Mouse (Mus musculus): ENCODE measurements around the gene Ano10. TPM values are rescaled to one million over a fixed set of nuclear protein-coding genes. Genes with fewer than 3 reads are reported as not detected.

The Ano10 gene
- polyA plus RNA-seq, 1 experiment, result not detected

GRCm38 (mm10) chr9:122208311-122208710, 85.9 kb downstream of the Ano10 start:
- H3K4me1 ChIP-seq (ENCODE audit: control insufficient read depth, insufficient read depth, low read length), result peaks cover 13% of the 10 kb centered on the region
- TF ChIP-seq POLR2A (IDR thresholded peaks at IDR 0.05; ENCODE audit: insufficient read depth, low read depth, low read length) (no peak), CTCF (IDR thresholded peaks at IDR 0.05; ENCODE audit: insufficient read depth, low read depth, low read length) (no peak)
- no peak overlapping the region for H3K27ac ChIP-seq (ENCODE audit: insufficient read depth, low read depth, low read length)
- no peak overlapping the region for H3K4me3 ChIP-seq (ENCODE audit: insufficient read depth, low read depth, low read length)
- 37% methylated on average over 4 of the region's 4 CpGs for WGBS

- WGBS, result 66% methylated on average over 11 of the region's 11 CpGs
- Histone ChIP-seq H3K4me3 (ENCODE audit: insufficient read depth, low read depth, low read length) (no peak overlapping the region), H3K27ac (ENCODE audit: insufficient read depth, low read depth, low read length) (no peak overlapping the region), H3K4me1 (ENCODE audit: control insufficient read depth, insufficient read depth, low read length) (peaks cover 13% of the 10 kb centered on the region)
- TF ChIP-seq POLR2A (IDR thresholded peaks at IDR 0.05; ENCODE audit: insufficient read depth, low read depth, low read length), result no peak
- TF ChIP-seq CTCF (IDR thresholded peaks at IDR 0.05; ENCODE audit: insufficient read depth, low read depth, low read length), result no peak
These were observed 88.6 kb downstream of the Ano10 start for GRCm38 (mm10) chr9:122205543-122206200.

- TF ChIP-seq POLR2A (IDR thresholded peaks at IDR 0.05; ENCODE audit: insufficient read depth, low read depth, low read length), result no peak
- no peak for TF ChIP-seq CTCF (IDR thresholded peaks at IDR 0.05; ENCODE audit: insufficient read depth, low read depth, low read length)
- peaks cover 20% of the 10 kb centered on the region for H3K4me1 ChIP-seq (ENCODE audit: control insufficient read depth, insufficient read depth, low read length)
- no peak overlapping the region for H3K4me3 ChIP-seq (ENCODE audit: insufficient read depth, low read depth, low read length)
- H3K27ac ChIP-seq (ENCODE audit: insufficient read depth, low read depth, low read length), result no peak overlapping the region
- 87% methylated on average over 7 of the region's 7 CpGs for WGBS
These were observed 89.7 kb downstream of the Ano10 start for GRCm38 (mm10) chr9:122204508-122204907.

GRCm38 (mm10) chr9:122199253-122199652, 95.0 kb downstream of the Ano10 start:
- Histone ChIP-seq H3K27ac (ENCODE audit: insufficient read depth, low read depth, low read length) (no peak overlapping the region), H3K4me3 (ENCODE audit: insufficient read depth, low read depth, low read length) (no peak overlapping the region), H3K4me1 (ENCODE audit: control insufficient read depth, insufficient read depth, low read length) (peaks cover 20% of the 10 kb centered on the region)
- no peak for TF ChIP-seq POLR2A (IDR thresholded peaks at IDR 0.05; ENCODE audit: insufficient read depth, low read depth, low read length)
- TF ChIP-seq CTCF (IDR thresholded peaks at IDR 0.05; ENCODE audit: insufficient read depth, low read depth, low read length), result peak; percentile 37; the same call in 1 of the 2 replicates
- 61% methylated on average over 6 of the region's 6 CpGs for WGBS

- Histone ChIP-seq H3K4me1 (ENCODE audit: control insufficient read depth, insufficient read depth, low read length) (peaks cover 19% of the 10 kb centered on the region), H3K27ac (ENCODE audit: insufficient read depth, low read depth, low read length) (no peak overlapping the region), H3K4me3 (ENCODE audit: insufficient read depth, low read depth, low read length) (no peak overlapping the region)
- 90% methylated on average over 3 of the region's 3 CpGs for WGBS
- no peak for TF ChIP-seq POLR2A (IDR thresholded peaks at IDR 0.05; ENCODE audit: insufficient read depth, low read depth, low read length)
- no peak for TF ChIP-seq CTCF (IDR thresholded peaks at IDR 0.05; ENCODE audit: insufficient read depth, low read depth, low read length)
These were observed 95.6 kb downstream of the Ano10 start for GRCm38 (mm10) chr9:122198621-122199020.

GRCm38 (mm10) chr9:122197021-122197420, 97.2 kb downstream of the Ano10 start:
- H3K27ac ChIP-seq (ENCODE audit: insufficient read depth, low read depth, low read length), result no peak overlapping the region
- H3K4me1 ChIP-seq (ENCODE audit: control insufficient read depth, insufficient read depth, low read length), result peaks cover 16% of the 10 kb centered on the region
- H3K4me3 ChIP-seq (ENCODE audit: insufficient read depth, low read depth, low read length), result no peak overlapping the region
- WGBS, result 82% methylated on average over 5 of the region's 5 CpGs
- TF ChIP-seq POLR2A (IDR thresholded peaks at IDR 0.05; ENCODE audit: insufficient read depth, low read depth, low read length), result no peak
- TF ChIP-seq CTCF (IDR thresholded peaks at IDR 0.05; ENCODE audit: insufficient read depth, low read depth, low read length), result no peak

GRCm38 (mm10) chr9:122195042-122195682, 99.1 kb downstream of the Ano10 start:
- peaks cover 15% of the 10 kb centered on the region for H3K4me1 ChIP-seq (ENCODE audit: control insufficient read depth, insufficient read depth, low read length)
- no peak overlapping the region for H3K27ac ChIP-seq (ENCODE audit: insufficient read depth, low read depth, low read length)
- no peak overlapping the region for H3K4me3 ChIP-seq (ENCODE audit: insufficient read depth, low read depth, low read length)
- 69% methylated on average over 5 of the region's 5 CpGs for WGBS
- TF ChIP-seq CTCF (IDR thresholded peaks at IDR 0.05; ENCODE audit: insufficient read depth, low read depth, low read length), result no peak
- TF ChIP-seq POLR2A (IDR thresholded peaks at IDR 0.05; ENCODE audit: insufficient read depth, low read depth, low read length), result no peak

GRCm38 (mm10) chr9:122193823-122194222, 100.4 kb downstream of the Ano10 start:
- H3K4me1 ChIP-seq (ENCODE audit: control insufficient read depth, insufficient read depth, low read length), result peaks cover 4% of the 10 kb centered on the region; the same call in 1 of the 2 replicates
- no peak overlapping the region for H3K4me3 ChIP-seq (ENCODE audit: insufficient read depth, low read depth, low read length)
- 87% methylated on average over 5 of the region's 5 CpGs for WGBS
- TF ChIP-seq CTCF (IDR thresholded peaks at IDR 0.05; ENCODE audit: insufficient read depth, low read depth, low read length) (no peak), POLR2A (IDR thresholded peaks at IDR 0.05; ENCODE audit: insufficient read depth, low read depth, low read length) (no peak)
- no peak overlapping the region for H3K27ac ChIP-seq (ENCODE audit: insufficient read depth, low read depth, low read length)

GRCm38 (mm10) chr9:122193361-122193760, 100.9 kb downstream of the Ano10 start:
- Histone ChIP-seq H3K27ac (ENCODE audit: insufficient read depth, low read depth, low read length) (no peak overlapping the region), H3K4me1 (ENCODE audit: control insufficient read depth, insufficient read depth, low read length) (peaks cover 4% of the 10 kb centered on the region; the same call in 1 of the 2 replicates), H3K4me3 (ENCODE audit: insufficient read depth, low read depth, low read length) (no peak overlapping the region)
- WGBS, result 63% methylated on average over 5 of the region's 5 CpGs
- TF ChIP-seq CTCF (IDR thresholded peaks at IDR 0.05; ENCODE audit: insufficient read depth, low read depth, low read length) (no peak), POLR2A (IDR thresholded peaks at IDR 0.05; ENCODE audit: insufficient read depth, low read depth, low read length) (no peak)

Data from olfactory bulb, adult 2 months (tissue).